Mouse (Mus musculus) intestine, postnatal 0 days (tissue): ENCODE results near the gene Zfyve28. TPM values are rescaled to one million over a fixed set of nuclear protein-coding genes. Genes with fewer than 3 reads are reported as not detected.

Source experiments
- ATAC-seq: fragments of 200-750 bp; cut with Nextera tagmentation; 2 replicates; pipeline ENCODE4 v1.8.0; 2017; ENCODE audit warnings: mild to moderate bottlenecking, moderate TSS enrichment, moderate library complexity
- H3K27ac ChIP-seq: fragments of 300-500 bp; sonication (generic); 2 replicates; pipeline ENCODE4 v1.5.1; 2014; ENCODE audit warnings: mild to moderate bottlenecking, low read depth, low read length, moderate library complexity
- H3K27me3 ChIP-seq: fragments of 300-500 bp; sonication (generic); replicated peaks from 2 replicates; pipeline ENCODE4 v1.6.1; 2014; ENCODE audit warnings: low read length, mixed read lengths; ENCODE audit not compliant: control insufficient read depth, insufficient read depth
- H3K36me3 ChIP-seq: fragments of 300-500 bp; sonication (generic); 2 replicates; pipeline ENCODE4 v1.6.1; 2014; ENCODE audit warnings: mild to moderate bottlenecking, moderate library complexity; ENCODE audit not compliant: control insufficient read depth, insufficient read depth
- H3K4me1 ChIP-seq: fragments of 300-500 bp; sonication (generic); replicated peaks from 2 replicates; pipeline ENCODE4 v1.6.1; 2014; ENCODE audit warnings: antibody characterized with exemption, low read length, mixed read lengths; ENCODE audit not compliant: control insufficient read depth, insufficient read depth
- H3K4me2 ChIP-seq: fragments of 300-500 bp; sonication (generic); replicated peaks from 2 replicates; pipeline ENCODE4 v1.6.1; 2014; ENCODE audit warnings: low read depth, mild to moderate bottlenecking, moderate library complexity
- H3K4me3 ChIP-seq: fragments of 300-500 bp; sonication (generic); 2 replicates; pipeline ENCODE4 v1.5.1; 2014; ENCODE audit warnings: low read depth, low read length
- H3K9ac ChIP-seq: fragments of 300-500 bp; sonication (generic); 2 replicates; pipeline ENCODE4 v1.6.1; 2014; ENCODE audit warnings: mild to moderate bottlenecking, low read depth, low read length
- H3K9me3 ChIP-seq: fragments of 300-500 bp; sonication (generic); 2 replicates; pipeline ENCODE4 v1.6.1; 2016; ENCODE audit warnings: mixed run types; ENCODE audit not compliant: control insufficient read depth
- CTCF ChIP-seq: sonication (generic); IDR thresholded peaks from 2 replicates; pipeline ENCODE4 v1.5.1; 2016; ENCODE audit warnings: low read depth, mild to moderate bottlenecking, control low read depth, antibody characterized with exemption, moderate library complexity
- WGBS: fragments of 180-500 bp; shearing (Covaris S2); extraction: QIAGEN DNeasy Blood & Tissue Kit; methylation state at CpG from one replicate; pipeline ENCODE4 v1.1.7; 2014; 5-methylcytosine and 5-hydroxymethylcytosine counted together
- polyA plus RNA-seq: library from polyadenylated mRNA; unstranded; fragments of >200 nt; fragmentation: Nextera tagmentation; extraction: Ambion mirVana; gene quantifications from 2 replicates; pipeline ENCODE4 v1.2.1, GENCODE M21; 2015

The Zfyve28 gene
- polyA plus RNA-seq, 1 experiment from 2014 or later, result 0.05 TPM

DNA sequence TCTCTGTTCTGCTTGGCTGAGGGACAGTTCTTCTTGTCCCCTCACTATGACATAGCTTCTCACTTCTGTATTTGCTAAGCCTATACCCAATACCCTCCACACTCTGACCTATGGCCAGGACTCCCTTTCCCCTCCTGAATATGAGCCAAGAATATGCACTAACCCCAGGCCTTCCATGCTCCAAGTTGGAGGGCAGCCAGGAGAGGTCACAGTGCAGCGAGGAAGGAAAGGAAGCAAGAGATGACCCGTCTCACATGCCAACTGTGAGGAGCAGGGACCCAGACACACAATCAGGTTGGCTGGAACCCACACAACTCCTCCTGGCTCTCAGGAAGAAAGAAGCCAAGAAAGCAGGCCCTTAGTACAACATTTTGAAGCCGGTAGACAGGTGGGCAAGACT, 20.8 kb upstream of the Zfyve28 start:
- ATAC-seq, result no peak
- WGBS, result 52% methylated on average over 3 of the region's 3 CpGs
- Histone ChIP-seq H3K36me3 (no peaks in the 10 kb centered on the region), H3K4me3 (no peak overlapping the region), H3K9me3 (no peaks in the 10 kb centered on the region), H3K27ac (no peak overlapping the region), H3K4me2 (no peak overlapping the region), H3K9ac (no peak overlapping the region), H3K27me3 (no peaks in the 10 kb centered on the region), H3K4me1 (no peaks in the 10 kb centered on the region)
- no peak for TF ChIP-seq CTCF

DNA sequence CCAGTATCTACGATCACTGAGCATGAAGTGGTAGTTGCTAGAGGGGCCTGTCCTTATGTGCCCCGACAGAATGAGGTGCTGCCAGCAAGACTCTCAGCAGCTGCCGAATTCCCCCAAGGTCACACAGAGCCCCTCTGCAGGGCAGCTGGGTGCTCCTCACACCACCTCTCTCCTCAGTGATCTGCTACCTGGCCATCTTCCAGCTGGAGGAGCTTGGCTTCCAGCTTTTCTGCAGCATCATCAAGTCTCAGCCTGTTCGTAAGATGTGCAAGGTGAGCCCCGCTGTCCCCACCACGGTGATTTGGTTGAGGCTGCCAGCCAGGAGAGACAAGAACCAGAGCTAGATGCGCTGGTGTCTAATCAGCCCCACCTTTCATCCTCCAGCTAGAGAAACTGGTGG, 14.1 kb upstream of the Zfyve28 start:
- 70% methylated on average over 7 of the region's 7 CpGs for WGBS
- no peaks in the 10 kb centered on the region for H3K27me3 ChIP-seq

GRCm38 (mm10) chr5:34298937-34299535, 10.8 kb upstream of the Zfyve28 start:
- Histone ChIP-seq H3K9me3 (no peaks in the 10 kb centered on the region), H3K9ac (no peak overlapping the region), H3K27ac (no peak overlapping the region), H3K4me3 (no peak overlapping the region), H3K36me3 (no peaks in the 10 kb centered on the region), H3K4me1 (no peaks in the 10 kb centered on the region), H3K4me2 (no peak overlapping the region), H3K27me3 (no peaks in the 10 kb centered on the region)
- no peak for ATAC-seq
- TF ChIP-seq CTCF, result no peak
- WGBS, result 77% methylated on average over 10 of the region's 10 CpGs

More for the DNA sequence above, 14.1 kb upstream of the Zfyve28 start:
- H3K27ac ChIP-seq, result no peak overlapping the region
- no peak overlapping the region for H3K4me3 ChIP-seq
- H3K9ac ChIP-seq, result no peak overlapping the region
- TF ChIP-seq CTCF, result no peak
- ATAC-seq, result no peak
- H3K4me1 ChIP-seq, result no peaks in the 10 kb centered on the region
- no peaks in the 10 kb centered on the region for H3K36me3 ChIP-seq
- H3K9me3 ChIP-seq, result no peaks in the 10 kb centered on the region
- no peak overlapping the region for H3K4me2 ChIP-seq

GRCm38 (mm10) chr5:34298061-34298460, 9.8 kb upstream of the Zfyve28 start:
- 45% methylated on average over 4 of the region's 4 CpGs for WGBS
- no peak overlapping the region for H3K4me3 ChIP-seq
- no peak for ATAC-seq

DNA sequence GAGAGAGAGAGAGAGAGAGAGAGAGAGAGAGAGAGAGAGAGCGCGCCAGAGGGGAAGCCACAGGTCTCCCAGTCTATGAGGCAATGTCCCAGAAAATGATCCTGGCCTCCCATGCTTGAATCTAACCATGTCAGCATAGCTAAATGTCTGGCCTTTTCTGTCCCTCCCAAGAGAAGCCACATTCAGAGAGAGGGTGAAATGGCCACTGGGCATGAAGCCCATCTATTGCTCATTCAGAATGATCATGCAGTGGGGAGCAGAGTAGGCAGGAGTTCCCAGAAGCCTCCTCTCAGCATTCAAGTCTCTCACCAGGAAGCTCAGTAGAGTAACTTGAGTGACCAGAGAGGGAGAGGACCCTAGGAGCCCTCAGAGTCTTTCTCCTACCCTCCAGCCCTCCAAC, 6.9 kb upstream of the Zfyve28 start:
- H3K36me3 ChIP-seq, result no peaks in the 10 kb centered on the region
- TF ChIP-seq CTCF, result no peak
- H3K4me3 ChIP-seq, result no peak overlapping the region
- ATAC-seq, result no peak
- H3K4me1 ChIP-seq, result no peaks in the 10 kb centered on the region
- H3K27me3 ChIP-seq, result no peaks in the 10 kb centered on the region
- WGBS, result 82% methylated on average over 2 of the region's 2 CpGs
- no peak overlapping the region for H3K9ac ChIP-seq
- H3K27ac ChIP-seq, result no peak overlapping the region; the same call in 1 of the 2 replicates
- H3K9me3 ChIP-seq, result no peaks in the 10 kb centered on the region
- H3K4me2 ChIP-seq, result no peak overlapping the region

More at GRCm38 (mm10) chr5:34298061-34298460, 9.8 kb upstream of the Zfyve28 start:
- H3K4me1 ChIP-seq, result no peaks in the 10 kb centered on the region
- no peaks in the 10 kb centered on the region for H3K27me3 ChIP-seq
- no peak overlapping the region for H3K27ac ChIP-seq
- no peak overlapping the region for H3K4me2 ChIP-seq
- H3K9ac ChIP-seq, result no peak overlapping the region
- H3K9me3 ChIP-seq, result no peaks in the 10 kb centered on the region
- no peak for TF ChIP-seq CTCF
- H3K36me3 ChIP-seq, result no peaks in the 10 kb centered on the region

GRCm38 (mm10) chr5:34294696-34295095, 6.4 kb upstream of the Zfyve28 start:
- no peaks in the 10 kb centered on the region for H3K9me3 ChIP-seq
- H3K4me1 ChIP-seq, result no peaks in the 10 kb centered on the region
- H3K27me3 ChIP-seq, result peaks cover 3% of the 10 kb centered on the region; the same call in 1 of the 2 replicates
- H3K4me2 ChIP-seq, result no peak overlapping the region
- 29% methylated on average over 2 of the region's 2 CpGs for WGBS
- TF ChIP-seq CTCF, result no peak
- H3K9ac ChIP-seq, result no peak overlapping the region
- no peaks in the 10 kb centered on the region for H3K36me3 ChIP-seq
- peak overlapping the region; percentile 64 for H3K27ac ChIP-seq
- H3K4me3 ChIP-seq, result no peak overlapping the region
- peak; percentile 88 for ATAC-seq
